Mouse (Mus musculus) liver, adult 2 months (tissue): ENCODE data around the gene Zfp511. TPM values are rescaled to one million over a fixed set of nuclear protein-coding genes. Genes with fewer than 3 reads are reported as not detected.

Experiments
- DNase-seq: peaks from one replicate; pipeline ENCODE4 v3.0.0-alpha.2; 2011; ENCODE audit warnings: low read depth, low spot score; ENCODE audit errors: extremely low read depth
- H3K27ac ChIP-seq: fragments of 200-500 bp; replicated peaks from 2 replicates; pipeline ENCODE4 v1.5.1; 2012; ENCODE audit warnings: low read depth, mild to moderate bottlenecking, control low read depth, inconsistent platforms, low read length; ENCODE audit not compliant: insufficient read depth
- H3K27me3 ChIP-seq: fragments of 200-500 bp; 2 replicates; pipeline ENCODE4 v1.6.1; 2012; ENCODE audit warnings: mild to moderate bottlenecking, moderate library complexity, low read length, inconsistent platforms; ENCODE audit not compliant: control insufficient read depth, insufficient read depth
- H3K36me3 ChIP-seq: fragments of 200-500 bp; 2 replicates; pipeline ENCODE4 v1.6.1; 2012; ENCODE audit warnings: low read length, inconsistent platforms; ENCODE audit not compliant: control insufficient read depth, insufficient read depth
- H3K4me1 ChIP-seq: fragments of 200-500 bp; 2 replicates; pipeline ENCODE4 v1.6.1; 2011; ENCODE audit warnings: low read length; ENCODE audit not compliant: control insufficient read depth, insufficient read depth
- H3K4me3 ChIP-seq: fragments of 200-500 bp; 2 replicates; pipeline ENCODE4 v1.5.1; 2011; ENCODE audit warnings: low read depth, mild to moderate bottlenecking, control low read depth, low read length, moderate library complexity; ENCODE audit not compliant: insufficient read depth
- H3K79me2 ChIP-seq: fragments of 200-500 bp; 2 replicates; pipeline ENCODE4 v1.6.1; 2012; ENCODE audit warnings: inconsistent platforms, mild to moderate bottlenecking, low read length, moderate library complexity; ENCODE audit not compliant: control insufficient read depth, insufficient read depth
- H3K9ac ChIP-seq: fragments of 200-500 bp; 2 replicates; pipeline ENCODE4 v1.6.1; 2012; ENCODE audit warnings: low read depth, mild to moderate bottlenecking, control low read depth, inconsistent platforms, low read length
- CTCF ChIP-seq: fragments of 200-500 bp; IDR thresholded peaks from 2 replicates; pipeline ENCODE4 v1.5.1; 2011; ENCODE audit warnings: low read depth, low read length, control low read depth
- POLR2A ChIP-seq: fragments of 200-500 bp; IDR thresholded peaks from 2 replicates; pipeline ENCODE4 v1.6.1; 2011; ENCODE audit warnings: low read length, control low read depth; ENCODE audit not compliant: insufficient read depth; ENCODE audit errors: extremely low read depth
- WGBS: fragments of 180-500 bp; shearing (Covaris S2); methylation state at CpG from one replicate; pipeline ENCODE4 v1.1.7; 2018; 5-methylcytosine and 5-hydroxymethylcytosine counted together
- polyA plus RNA-seq: library from polyadenylated mRNA; depleted of rRNA; stranded (reverse); fragments of >200 nt; gene quantifications from 2 replicates; pipeline ENCODE4 v1.2.3, GENCODE M21; 2012
- total RNA-seq: library from RNA; depleted of rRNA; stranded (reverse); fragments of >200 nt; gene quantifications from 2 replicates; pipeline ENCODE4 v1.2.3, GENCODE M21; 2014

The Zfp511 gene
- total and polyA plus RNA-seq, 2 experiments, result 6.0 to 23.7 TPM

- H3K79me2 ChIP-seq, result no peaks in the 10 kb centered on the region
- H3K27ac ChIP-seq, result no peak overlapping the region
- WGBS, result 97% methylated on average over 9 of the region's 9 CpGs
- DNase-seq, result no peak
- H3K27me3 ChIP-seq, result no peaks in the 10 kb centered on the region
- no peak for TF ChIP-seq POLR2A
- H3K36me3 ChIP-seq, result peaks cover 3% of the 10 kb centered on the region; the same call in 1 of the 2 replicates
- no peaks in the 10 kb centered on the region for H3K4me1 ChIP-seq
- no peak overlapping the region for H3K9ac ChIP-seq
- no peak overlapping the region for H3K4me3 ChIP-seq
Observed at GRCm38 (mm10) chr7:140006861-140007611, 29.2 kb upstream of the Zfp511 start.

- no peak overlapping the region for H3K4me3 ChIP-seq
- H3K4me1 ChIP-seq, result no peaks in the 10 kb centered on the region
- no peaks in the 10 kb centered on the region for H3K79me2 ChIP-seq
- H3K9ac ChIP-seq, result no peak overlapping the region
- H3K27ac ChIP-seq, result no peak overlapping the region
- 95% methylated on average over 9 of the region's 9 CpGs for WGBS
- DNase-seq, result no peak
- no peaks in the 10 kb centered on the region for H3K27me3 ChIP-seq
- H3K36me3 ChIP-seq, result peaks cover 3% of the 10 kb centered on the region; the same call in 1 of the 2 replicates
- TF ChIP-seq CTCF, result no peak
Observed at GRCm38 (mm10) chr7:140007781-140008180, 28.4 kb upstream of the Zfp511 start.

GRCm38 (mm10) chr7:140011336-140011735 lies 24.9 kb upstream of the Zfp511 start:
- H3K36me3 ChIP-seq, result peaks cover 3% of the 10 kb centered on the region; the same call in 1 of the 2 replicates
- 97% methylated on average over 17 of the region's 17 CpGs for WGBS

GRCm38 (mm10) chr7:140031771-140032170 lies 4.4 kb upstream of the Zfp511 start:
- peaks cover 25% of the 10 kb centered on the region for H3K36me3 ChIP-seq
- no peak overlapping the region for H3K27ac ChIP-seq
- H3K27me3 ChIP-seq, result no peaks in the 10 kb centered on the region
- no peak overlapping the region for H3K9ac ChIP-seq
- peaks cover 6% of the 10 kb centered on the region for H3K4me1 ChIP-seq
- H3K4me3 ChIP-seq, result no peak overlapping the region
- TF ChIP-seq POLR2A, result no peak
- TF ChIP-seq CTCF, result no peak
- 96% methylated on average over 12 of the region's 12 CpGs for WGBS
- no peaks in the 10 kb centered on the region for H3K79me2 ChIP-seq
- no peak for DNase-seq

More at GRCm38 (mm10) chr7:140011336-140011735, 24.9 kb upstream of the Zfp511 start:
- no peak for TF ChIP-seq CTCF
- TF ChIP-seq POLR2A, result no peak
- H3K4me3 ChIP-seq, result no peak overlapping the region
- no peak overlapping the region for H3K9ac ChIP-seq
- H3K27ac ChIP-seq, result no peak overlapping the region
- DNase-seq, result no peak
- no peaks in the 10 kb centered on the region for H3K79me2 ChIP-seq
- no peaks in the 10 kb centered on the region for H3K27me3 ChIP-seq
- no peaks in the 10 kb centered on the region for H3K4me1 ChIP-seq

GRCm38 (mm10) chr7:140032366-140032765 lies 3.8 kb upstream of the Zfp511 start:
- DNase-seq, result no peak
- Histone ChIP-seq H3K4me3 (no peak overlapping the region), H3K4me1 (peaks cover 10% of the 10 kb centered on the region), H3K27ac (no peak overlapping the region), H3K27me3 (no peaks in the 10 kb centered on the region), H3K36me3 (peaks cover 25% of the 10 kb centered on the region), H3K79me2 (no peaks in the 10 kb centered on the region), H3K9ac (no peak overlapping the region)
- WGBS, result 98% methylated on average over 10 of the region's 10 CpGs
- no peak for TF ChIP-seq CTCF
- TF ChIP-seq POLR2A, result no peak

- Histone ChIP-seq H3K36me3 (peaks cover 21% of the 10 kb centered on the region), H3K79me2 (no peaks in the 10 kb centered on the region), H3K27me3 (no peaks in the 10 kb centered on the region), H3K4me1 (peaks cover 10% of the 10 kb centered on the region), H3K9ac (no peak overlapping the region), H3K27ac (no peak overlapping the region), H3K4me3 (no peak overlapping the region)
- WGBS, result 95% methylated on average over 9 of the region's 9 CpGs
- no peak for TF ChIP-seq POLR2A
- TF ChIP-seq CTCF, result no peak
- DNase-seq, result no peak
Observed at GRCm38 (mm10) chr7:140033386-140033785, 2.8 kb upstream of the Zfp511 start.
